Mouse (Mus musculus) ovary, postnatal 36 days (tissue): ENCODE measurements around the gene Zzef1.
"Not testable (repeated sequence)": the region's sequence is repeated elsewhere in the genome, so short reads cannot be mapped to it uniquely, and the experiment has no call there.

Experiments used
- DNase-seq: peaks from one replicate; pipeline ENCODE4 v3.0.0; 2022; ENCODE audit warnings: low spot score, mixed read lengths

Zzef1 gene

GRCm38 (mm10) chr11:72795455-72796295, at the start of gene Zzef1, which contains the start of gene Cyb5d2:
Zzef1 (plus strand) TSS chr11:72796226.
Cyb5d2 (minus strand) TSS chr11:72796142.
- peak; percentile 91 for DNase-seq

DNA sequence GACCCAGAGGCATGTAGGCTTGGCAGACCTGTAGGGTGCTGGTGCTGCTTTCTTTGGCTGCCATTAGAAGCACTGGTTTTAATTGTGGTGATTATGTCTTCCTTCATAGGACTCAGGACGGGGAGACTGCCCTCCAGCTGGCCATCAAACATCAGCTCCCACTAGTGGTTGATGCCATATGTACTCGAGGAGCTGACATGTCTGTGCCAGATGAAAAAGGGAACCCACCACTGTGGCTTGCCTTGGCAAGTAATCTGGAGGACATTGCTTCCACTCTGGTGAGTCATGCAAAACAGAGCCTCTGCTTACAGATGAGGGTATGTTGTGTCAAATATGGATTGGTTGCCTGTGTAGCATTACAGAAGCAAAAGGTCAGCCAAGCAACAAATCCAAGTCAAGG, 44.1 kb upstream of the Zzef1 start:
- DNase-seq = no peak

- DNase-seq = no peak
These were observed 37.7 kb upstream of the Zzef1 start for GRCm38 (mm10) chr11:72758316-72758715.

DNA sequence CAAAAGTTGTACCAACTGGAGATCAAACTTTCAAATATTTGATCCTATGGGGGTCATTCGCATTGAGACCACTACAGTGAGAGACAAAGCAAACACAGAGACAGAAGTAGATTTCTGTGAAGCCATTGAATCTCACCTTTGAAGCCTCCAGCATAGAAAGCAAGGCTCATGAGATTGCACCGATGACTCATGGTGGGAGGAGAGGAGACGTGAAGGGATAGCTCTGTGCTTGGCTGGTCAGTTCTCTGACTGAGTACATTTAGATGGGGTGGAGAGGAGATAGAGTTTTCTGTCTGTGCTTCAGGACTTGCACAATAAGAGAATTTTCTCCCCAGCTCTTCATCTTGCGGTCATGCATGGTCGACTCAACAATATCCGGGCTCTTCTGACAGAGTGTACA, 36.4 kb upstream of the Zzef1 start:
- DNase-seq = no peak

DNA sequence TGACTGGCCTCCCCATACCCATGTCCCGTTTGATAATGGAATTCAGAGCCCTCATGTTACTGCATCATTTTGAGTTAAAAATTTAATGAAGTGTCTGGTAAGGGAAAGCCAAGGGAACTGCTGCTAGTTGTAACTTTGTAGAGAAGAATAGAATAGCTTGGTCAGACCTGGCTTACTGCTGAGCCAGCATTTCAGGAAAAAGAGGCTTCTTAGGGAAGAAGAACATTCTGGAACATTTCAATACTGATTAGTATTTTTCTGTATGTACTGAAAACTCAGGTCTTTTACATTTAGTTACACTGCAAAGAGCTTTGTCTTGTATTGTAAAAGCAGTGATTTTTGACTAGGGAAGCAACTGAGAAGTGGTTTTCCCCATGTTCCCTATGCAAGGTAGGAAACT, 35.2 kb upstream of the Zzef1 start:
- DNase-seq = no peak

- DNase-seq = no peak
These were observed 31.8 kb upstream of the Zzef1 start for GRCm38 (mm10) chr11:72764270-72764669.

DNA sequence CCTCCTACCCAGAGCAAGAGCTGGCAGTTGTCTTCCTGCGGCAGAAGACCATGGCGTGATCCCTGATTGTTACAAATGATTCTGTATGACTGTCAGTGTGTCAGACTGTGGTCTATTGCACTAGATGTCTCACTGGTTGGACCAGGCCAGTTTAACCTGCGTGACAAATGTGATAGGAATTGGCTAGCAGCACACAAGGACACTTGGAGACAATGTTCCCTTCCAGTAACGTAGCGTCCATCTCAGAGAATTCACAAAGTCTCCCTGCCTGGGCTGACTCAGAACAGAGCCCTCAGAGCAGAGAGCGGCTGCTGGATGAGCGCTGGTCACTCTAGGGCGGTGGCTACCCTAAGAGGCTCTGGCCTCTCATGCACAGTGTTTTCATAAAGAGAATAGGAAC, 28.3 kb upstream of the Zzef1 start:
- no peak for DNase-seq

- DNase-seq = no peak
These were observed 27.0 kb upstream of the Zzef1 start for GRCm38 (mm10) chr11:72769061-72769460.

DNA sequence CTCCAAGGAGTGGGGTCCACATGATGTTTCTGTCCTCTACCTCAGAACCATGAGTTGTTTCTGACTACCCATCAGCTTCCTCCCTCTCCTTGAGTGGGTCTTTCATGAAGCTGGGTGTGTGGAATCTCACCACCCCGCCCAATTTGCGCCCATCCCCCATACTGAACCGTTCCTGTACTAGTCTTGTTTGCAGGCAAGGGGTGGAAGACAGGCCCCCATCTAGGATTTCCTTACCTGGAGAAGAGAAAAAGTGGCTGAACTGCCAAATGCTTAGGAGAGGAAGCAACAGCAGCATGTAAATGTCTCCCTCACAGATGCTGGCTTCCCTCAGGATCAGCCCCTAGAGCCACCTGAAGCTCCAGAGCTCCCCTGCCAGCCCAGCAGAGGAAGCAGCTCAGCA, 25.7 kb upstream of the Zzef1 start:
- DNase-seq = no peak

DNA sequence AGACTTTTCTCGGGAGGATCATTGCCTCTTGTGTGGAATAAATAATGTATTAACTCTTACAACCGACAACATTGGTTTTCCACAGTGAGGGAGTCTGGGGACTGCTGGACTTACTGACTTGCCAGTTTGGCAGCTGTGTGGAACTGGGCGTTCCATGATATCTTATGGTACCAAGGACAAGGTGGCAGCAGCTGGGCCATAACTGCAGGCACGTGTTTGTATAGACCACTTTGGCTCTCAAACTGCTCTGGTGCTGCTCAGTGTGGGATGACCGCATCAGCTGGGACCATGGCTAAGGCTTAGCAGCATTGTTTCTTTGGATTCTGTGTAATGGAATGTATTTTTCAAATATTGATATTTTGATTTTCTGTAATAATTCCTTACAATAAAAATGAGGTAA, 25.2 kb upstream of the Zzef1 start:
- no peak for DNase-seq

DNA sequence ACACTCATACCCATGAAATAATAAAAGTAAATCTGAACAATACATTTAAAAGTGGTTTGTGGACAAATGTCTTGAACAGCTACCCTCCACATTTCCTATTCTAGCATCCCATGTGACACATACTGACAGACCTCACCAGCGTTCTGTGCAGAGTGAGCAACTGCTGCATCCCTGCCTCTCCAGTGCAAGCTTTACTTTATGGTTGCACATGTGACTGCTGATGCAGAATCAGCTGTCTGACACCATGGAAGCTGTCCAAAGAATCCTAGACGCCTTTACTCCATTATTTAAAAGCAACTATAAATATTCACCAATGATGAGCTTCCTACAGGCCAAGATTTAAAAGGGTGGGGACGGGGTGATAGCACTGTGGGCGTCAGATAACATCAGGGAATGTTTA, 24.6 kb upstream of the Zzef1 start:
- DNase-seq = no peak

- not testable (repeated sequence) for DNase-seq
These were observed 23.4 kb upstream of the Zzef1 start for GRCm38 (mm10) chr11:72772611-72773010.

GRCm38 (mm10) chr11:72778957-72779356, 17.1 kb upstream of the Zzef1 start:
- DNase-seq = no peak

DNA sequence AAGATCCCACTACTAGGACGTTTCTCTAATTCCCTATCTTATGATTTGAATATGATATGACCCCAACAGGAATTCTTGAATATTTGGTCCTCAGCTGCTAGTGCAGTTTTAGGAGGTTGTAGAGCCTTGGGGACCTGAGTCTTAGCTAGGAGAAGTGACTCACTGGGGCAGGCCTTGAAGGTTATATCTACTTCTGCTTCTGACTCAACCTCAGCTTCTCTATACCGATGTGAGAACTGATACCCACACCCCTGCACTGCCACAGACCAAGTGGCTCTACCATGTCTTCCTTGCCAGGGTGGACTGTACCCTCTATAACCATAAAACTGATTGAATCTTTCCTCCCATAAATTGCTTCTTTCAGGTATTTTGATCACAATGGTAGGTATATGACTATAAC, 13.9 kb upstream of the Zzef1 start:
- DNase-seq = no peak

DNA sequence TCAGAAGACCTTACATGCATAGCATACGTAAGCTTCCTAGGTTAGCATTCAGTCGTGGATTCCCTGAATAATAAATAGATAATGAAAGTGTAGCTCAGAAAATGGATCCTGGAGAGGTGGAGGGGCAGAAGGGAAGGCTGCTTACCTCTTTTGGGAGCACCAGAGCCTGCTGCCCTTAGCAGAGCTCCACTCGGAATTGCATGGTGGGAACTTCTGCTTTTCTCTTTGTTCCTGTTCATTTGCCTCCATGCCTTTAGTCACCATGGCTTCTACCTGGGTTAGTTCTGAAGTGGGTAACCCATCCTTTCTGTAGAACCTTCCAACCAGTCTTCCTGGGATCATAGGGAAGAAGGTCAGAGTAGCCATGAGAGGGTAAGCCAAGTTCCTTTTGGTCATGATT, 13.5 kb upstream of the Zzef1 start:
- no peak for DNase-seq

DNA sequence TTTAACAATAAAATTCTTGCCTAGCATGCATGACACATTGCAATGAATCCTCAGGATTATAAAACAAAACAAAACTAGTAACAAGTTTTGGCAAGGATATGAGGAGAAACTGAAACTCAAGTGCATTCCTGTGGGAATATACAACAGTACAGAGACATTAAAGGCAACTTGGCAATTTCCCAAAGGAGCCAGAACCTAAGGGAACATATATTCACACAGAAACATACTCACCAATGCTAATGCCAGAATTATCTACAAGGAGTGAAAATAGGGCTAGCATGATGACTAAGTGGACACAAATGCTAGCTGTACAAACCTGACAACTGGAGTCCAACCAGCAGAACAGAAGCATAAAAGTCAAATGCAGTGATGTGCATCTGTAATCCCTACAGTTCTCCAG, 4.0 kb upstream of the Zzef1 start:
- DNase-seq = no peak

GRCm38 (mm10) chr11:72795149-72795454, 924 bp upstream of the Zzef1 start:
- no peak for DNase-seq

GRCm38 (mm10) chr11:72796296-72796687, 266 bp downstream of the Zzef1 start:
- no peak for DNase-seq

DNA sequence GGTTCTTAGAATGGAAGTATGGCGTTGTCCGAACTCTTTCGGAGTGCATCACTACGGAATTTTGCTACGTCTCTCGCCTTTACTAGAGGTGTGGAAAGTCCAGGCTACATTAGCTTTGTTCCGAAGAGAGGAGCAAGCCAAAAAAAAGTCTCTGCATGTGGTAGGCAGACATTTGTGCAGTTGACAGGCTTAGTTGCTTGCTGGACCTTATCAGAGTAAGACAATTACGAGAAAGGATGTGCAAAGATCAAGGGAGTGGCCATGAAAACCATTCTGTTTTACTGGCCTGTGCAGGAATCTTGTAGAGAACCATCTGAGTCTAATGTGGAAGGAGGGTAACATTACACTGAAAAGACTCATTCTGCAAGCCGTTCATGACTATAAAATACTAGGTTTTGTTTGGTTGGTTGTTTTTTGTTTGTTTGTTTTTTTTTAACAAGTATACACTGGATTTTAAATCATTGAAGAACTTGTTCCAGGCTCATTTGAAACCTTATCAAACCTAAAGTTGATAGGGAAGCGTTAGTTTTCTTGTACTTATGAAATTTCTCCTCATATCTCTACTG, 830 bp downstream of the Zzef1 start:
- no peak for DNase-seq

GRCm38 (mm10) chr11:72798112-72798511, 2.1 kb downstream of the Zzef1 start:
- DNase-seq = no peak

- no peak for DNase-seq
These were observed 5.2 kb downstream of the Zzef1 start for GRCm38 (mm10) chr11:72801182-72801581.

DNA sequence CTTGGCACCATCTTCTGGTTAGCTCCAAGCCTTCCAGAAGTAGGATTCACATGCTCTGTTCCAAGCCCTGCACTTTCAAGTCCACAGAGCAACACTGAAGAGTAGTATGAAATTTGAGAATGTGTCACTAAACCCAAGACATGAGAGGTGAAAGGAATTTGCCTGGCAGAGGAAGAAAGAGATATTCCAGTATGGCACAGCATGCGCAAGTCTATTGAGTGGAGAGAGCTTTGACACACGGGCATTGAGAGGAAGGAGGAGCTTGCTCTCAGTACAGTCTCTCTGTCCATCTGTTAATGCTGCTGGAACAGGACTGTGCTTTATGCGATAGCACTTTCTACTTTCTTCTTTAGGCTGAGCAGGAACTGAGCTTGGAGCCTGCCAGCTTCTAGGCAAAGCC, 7.0 kb downstream of the Zzef1 start:
- no peak for DNase-seq

DNA sequence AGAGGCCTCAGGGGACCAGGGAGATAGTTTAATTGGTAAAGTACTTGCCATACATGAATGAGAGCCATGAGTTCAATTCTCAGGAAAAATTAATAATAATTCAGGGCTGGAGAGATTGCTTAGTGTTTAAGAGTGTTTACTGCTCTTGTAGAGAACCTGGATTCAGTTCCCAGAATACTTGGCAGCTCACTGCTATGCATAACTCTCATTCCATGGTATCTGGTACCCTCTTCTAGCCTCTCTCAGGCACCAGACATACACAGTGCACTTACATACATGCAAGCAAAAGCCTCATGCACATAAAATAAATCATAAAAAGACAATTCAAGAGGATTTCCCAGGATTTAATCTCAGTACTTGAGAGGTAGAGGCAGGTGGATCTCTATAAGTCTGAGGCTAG, 8.6 kb downstream of the Zzef1 start:
- DNase-seq = no peak

DNA sequence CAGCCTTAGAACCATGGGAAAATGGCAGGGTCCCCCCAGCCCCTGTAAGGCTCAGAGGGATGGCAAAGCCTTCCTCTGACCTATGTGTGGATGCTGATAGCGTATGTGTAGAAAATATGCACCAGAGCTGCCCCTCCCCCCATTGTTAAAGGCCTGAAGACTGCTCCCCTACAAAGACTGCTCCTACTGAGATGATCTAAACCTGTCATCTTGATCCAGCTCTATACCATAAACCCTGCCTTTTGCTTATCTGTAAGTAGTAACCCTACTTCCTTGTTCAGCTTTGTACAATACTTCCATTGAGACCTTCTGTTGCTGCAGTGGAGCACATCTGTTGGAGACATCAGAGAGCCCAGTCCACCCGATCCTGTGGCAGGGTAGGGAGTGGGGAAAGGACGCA, 9.2 kb downstream of the Zzef1 start:
- no peak for DNase-seq
